Mouse (Mus musculus) lung, adult 2 months (tissue): Measurements from ENCODE around the gene Irf7.

Source experiments
- CTCF ChIP-seq: fragments of 200-500 bp; IDR thresholded peaks from 2 replicates; pipeline ENCODE4 v1.5.1; 2011; ENCODE audit warnings: mild to moderate bottlenecking, low read length, control low read depth; ENCODE audit not compliant: insufficient read depth
- POLR2A ChIP-seq: fragments of 200-500 bp; IDR thresholded peaks from 2 replicates; pipeline ENCODE4 v1.6.1; 2011; ENCODE audit warnings: low read depth, mild to moderate bottlenecking, control low read depth, low read length, borderline replicate concordance; ENCODE audit errors: extremely low read depth

- TF ChIP-seq CTCF (no peak), POLR2A (no peak)
Observed at GRCm38 (mm10) chr7:141304537-141304936, 38.3 kb upstream of the Irf7 start.
